Mouse (Mus musculus): Measurements from ENCODE around the gene Stip1.
"Not testable (repeated sequence)": the region's sequence is repeated elsewhere in the genome, so short reads cannot be mapped to it uniquely, and the experiment has no call there.

Gene Stip1

DNA sequence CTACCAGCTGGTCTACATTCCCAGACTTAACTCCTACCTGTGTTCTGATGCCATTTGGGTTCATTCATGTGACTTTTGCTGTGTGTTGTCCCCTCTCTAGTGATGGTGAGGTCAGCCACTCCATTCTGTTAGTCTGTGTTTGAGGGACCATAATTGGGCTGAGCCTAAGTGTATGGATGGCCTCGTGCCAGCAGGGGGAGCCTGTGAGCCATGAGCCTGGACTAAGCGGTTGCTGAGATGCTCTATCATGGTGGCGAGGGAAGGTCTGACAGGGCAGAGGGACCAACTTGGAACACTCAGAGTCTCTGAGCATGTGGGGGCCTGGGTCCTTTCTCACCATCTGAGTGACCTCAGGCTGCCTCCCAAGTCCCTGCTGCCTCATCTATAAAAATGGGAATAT lies 24.8 kb upstream of the Stip1 start:
- peak; percentile 92 for DNase-seq

- no peak for DNase-seq
Observed at GRCm38 (mm10) chr19:7062916-7063315, 23.1 kb upstream of the Stip1 start.

GRCm38 (mm10) chr19:7062110-7062509 lies 22.3 kb upstream of the Stip1 start:
- no peak for DNase-seq

- no peak for DNase-seq
Observed at GRCm38 (mm10) chr19:7058541-7058940, 18.8 kb upstream of the Stip1 start.

DNA sequence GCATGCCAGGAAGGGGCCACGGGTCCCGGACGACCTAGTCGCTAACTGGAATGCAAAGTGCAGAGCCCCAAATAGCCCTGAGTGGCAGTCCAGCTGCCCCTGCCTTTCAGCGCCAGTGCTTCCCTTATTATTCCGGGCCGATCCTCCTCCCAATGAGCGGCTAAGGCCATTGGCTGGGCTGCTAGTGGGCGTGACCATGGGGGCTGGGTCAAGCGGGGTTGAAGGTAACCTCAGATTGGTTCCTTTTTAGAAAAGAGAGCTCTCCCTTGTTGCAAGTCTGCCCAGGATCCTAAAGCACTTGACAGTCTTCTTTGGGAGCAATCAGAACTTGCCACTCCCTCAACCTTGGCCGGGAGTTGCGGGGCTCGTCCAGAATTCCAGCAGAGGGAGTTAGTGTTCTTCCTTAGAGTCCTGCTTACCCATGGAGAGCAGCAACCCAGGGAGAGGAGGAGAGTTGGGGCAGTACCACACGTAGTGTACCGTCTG lies 18.0 kb upstream of the Stip1 start:
- DNase-seq, result peak; percentile 89

GRCm38 (mm10) chr19:7057126-7057721 lies 17.5 kb upstream of the Stip1 start:
- DNase-seq, result peak; percentile 84

- DNase-seq, result peak; percentile 85
Observed at GRCm38 (mm10) chr19:7056248-7057087, 16.7 kb upstream of the Stip1 start, which contains the start of gene Macrod1. Macrod1 (plus strand) TSS chr19:7056810.

DNA sequence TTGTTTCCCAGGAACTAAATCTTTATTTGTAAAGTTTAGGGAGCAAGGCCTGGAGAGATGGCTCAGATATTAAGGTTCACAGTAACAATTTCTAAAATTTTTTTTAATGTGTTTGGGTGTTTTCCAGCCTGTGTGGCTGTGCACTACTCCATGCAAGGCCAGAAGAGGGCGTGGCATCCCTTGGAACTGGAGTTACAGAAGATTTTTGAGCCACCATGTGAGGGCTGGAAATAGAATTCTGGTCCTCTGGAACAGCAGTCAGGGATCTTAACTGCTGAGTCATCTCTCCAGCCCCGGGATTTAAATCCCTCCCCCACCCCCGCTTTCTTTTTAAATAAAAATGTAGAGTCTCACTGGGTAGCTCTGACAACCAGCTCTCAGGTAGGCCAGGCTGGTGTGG lies 15.4 kb upstream of the Stip1 start:
- DNase-seq, result no peak

DNA sequence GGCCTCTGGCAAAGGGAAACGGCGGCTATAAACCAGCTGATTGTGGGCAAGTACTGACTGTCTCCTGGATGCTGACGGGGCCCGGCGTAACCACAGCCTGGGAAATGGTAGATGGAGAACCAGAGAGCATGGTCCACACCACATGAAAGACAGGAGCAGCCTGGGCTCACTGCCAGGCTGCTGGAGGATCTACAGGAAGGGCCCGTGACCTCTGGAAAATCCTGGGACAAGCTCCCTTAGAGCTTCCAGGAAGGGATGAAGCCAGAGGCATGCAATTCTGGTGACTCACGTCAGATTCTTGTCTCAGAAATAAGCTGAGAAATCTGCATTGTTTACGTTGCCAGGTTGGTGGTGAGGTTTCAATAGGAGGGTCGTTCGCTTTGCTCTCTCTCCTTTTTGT lies 15.0 kb upstream of the Stip1 start:
- peak; percentile 74 for DNase-seq

- not testable (repeated sequence) for DNase-seq
Observed at GRCm38 (mm10) chr19:7053382-7053781, 13.6 kb upstream of the Stip1 start.

DNA sequence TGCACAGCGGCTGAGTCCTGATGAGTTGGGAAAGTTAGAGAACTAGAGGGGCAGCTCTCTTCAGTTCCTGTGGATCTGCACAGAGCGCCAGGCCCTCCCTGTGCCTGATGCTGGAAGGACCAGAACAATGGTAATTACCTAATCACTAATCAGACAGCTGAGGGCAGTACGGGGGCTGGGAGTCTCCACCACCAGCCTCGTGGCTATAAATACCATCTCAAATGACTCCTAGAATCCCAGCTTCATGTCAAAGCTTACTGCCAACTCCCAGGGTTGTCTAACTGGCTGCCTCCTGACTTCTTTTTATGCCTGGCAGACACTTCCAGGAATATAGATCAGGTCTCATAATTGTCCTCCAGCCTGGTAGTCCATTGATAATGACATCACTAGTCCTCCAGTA lies 4.9 kb upstream of the Stip1 start:
- no peak for DNase-seq

GRCm38 (mm10) chr19:7044279-7044678 lies 4.5 kb upstream of the Stip1 start:
- no peak for DNase-seq

- no peak for DNase-seq
Observed at GRCm38 (mm10) chr19:7041171-7041570, 1.4 kb upstream of the Stip1 start.

- no peak for DNase-seq
Observed at GRCm38 (mm10) chr19:7040637-7041130, 917 bp upstream of the Stip1 start.

GRCm38 (mm10) chr19:7039088-7039720 lies 563 bp downstream of the Stip1 start:
- peak; percentile 77 for DNase-seq

- DNase-seq, result no peak
Observed at GRCm38 (mm10) chr19:7034006-7034405, 5.8 kb downstream of the Stip1 start.

DNA sequence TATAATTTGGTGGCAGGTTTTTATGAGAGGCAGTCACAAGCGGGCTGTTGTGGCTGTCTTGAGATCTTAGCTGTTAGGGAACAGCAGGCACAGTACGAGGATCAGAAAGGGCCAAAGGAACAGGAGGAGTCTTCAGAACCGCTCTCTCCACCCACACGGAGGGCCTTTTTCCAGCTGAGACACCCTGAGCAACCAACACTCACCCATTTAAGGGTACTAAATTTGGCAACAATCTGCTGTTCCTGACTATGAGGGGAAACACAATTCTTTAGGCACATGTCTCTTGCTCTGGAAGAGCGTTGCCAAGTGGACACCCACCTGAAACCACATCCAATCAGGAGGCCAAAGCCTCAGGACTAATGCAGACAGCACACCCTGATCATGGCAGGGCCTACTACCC lies 10.2 kb downstream of the Stip1 start:
- DNase-seq, result no peak

DNA sequence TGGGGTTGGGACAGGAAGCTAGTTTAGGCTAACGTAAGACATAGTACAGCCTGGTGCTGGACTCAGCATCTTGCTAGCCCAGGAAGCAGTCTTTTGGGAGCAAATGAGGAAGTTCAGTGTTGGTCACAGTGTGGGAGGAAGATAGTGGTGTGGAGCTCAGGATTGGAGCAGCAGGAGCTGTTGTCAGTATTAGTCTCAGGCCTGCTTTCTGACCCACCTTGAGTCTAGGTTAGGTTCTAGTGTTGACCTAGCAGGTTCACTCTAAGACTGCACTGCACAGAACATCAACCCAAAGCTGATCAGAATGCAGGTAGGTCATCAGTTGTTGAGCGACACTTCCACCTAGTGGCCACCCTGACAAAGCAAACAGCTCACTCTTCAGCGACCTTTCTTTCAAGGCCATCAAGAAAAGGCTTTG lies 19.5 kb downstream of the Stip1 start:
- DNase-seq, result peak; percentile 75

DNA sequence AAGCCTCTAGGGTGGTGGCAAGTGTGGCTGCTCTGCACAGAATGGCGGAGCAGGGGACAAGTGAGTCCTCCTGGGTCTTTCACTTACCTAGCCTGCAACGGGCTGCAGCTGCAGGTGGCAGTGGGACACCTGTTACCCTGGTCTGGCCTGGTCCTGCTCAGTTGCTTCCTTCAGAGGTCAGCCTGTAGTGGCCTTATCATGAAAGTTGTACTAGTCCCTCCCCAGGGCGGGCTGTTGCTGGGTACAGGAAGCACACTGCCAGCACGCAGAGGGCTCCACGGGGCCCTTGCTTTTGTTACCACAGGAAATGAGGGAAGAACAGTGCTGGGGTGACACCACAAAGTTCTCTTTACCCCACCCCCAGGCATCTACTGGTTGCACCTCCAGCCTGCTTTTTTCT lies 20.6 kb downstream of the Stip1 start, which contains the start of gene Fermt3:
Fermt3 (minus strand) TSS at position 279 of the 400 bp plus-strand sequence.
- DNase-seq, result peak; percentile 44

DNA sequence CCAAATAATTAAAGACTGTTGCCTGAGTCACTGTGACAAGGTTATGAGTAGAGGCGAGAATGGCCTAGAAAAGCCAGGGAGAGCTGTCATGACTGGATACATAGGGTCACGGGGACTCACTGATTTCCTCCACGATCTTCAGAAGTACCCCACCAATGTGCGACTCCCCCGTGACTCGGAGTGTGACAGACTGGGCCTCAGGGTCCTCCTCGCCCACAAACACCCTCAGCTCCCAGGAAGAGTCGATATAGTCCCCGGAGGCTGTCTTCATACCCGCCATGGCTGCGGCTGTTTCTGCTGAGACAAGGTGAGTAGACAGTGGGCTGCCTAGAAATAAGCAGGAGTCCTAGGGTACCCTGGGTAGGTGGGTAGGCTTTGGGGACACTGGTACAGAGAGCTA lies 21.2 kb downstream of the Stip1 start:
- no peak for DNase-seq

DNA sequence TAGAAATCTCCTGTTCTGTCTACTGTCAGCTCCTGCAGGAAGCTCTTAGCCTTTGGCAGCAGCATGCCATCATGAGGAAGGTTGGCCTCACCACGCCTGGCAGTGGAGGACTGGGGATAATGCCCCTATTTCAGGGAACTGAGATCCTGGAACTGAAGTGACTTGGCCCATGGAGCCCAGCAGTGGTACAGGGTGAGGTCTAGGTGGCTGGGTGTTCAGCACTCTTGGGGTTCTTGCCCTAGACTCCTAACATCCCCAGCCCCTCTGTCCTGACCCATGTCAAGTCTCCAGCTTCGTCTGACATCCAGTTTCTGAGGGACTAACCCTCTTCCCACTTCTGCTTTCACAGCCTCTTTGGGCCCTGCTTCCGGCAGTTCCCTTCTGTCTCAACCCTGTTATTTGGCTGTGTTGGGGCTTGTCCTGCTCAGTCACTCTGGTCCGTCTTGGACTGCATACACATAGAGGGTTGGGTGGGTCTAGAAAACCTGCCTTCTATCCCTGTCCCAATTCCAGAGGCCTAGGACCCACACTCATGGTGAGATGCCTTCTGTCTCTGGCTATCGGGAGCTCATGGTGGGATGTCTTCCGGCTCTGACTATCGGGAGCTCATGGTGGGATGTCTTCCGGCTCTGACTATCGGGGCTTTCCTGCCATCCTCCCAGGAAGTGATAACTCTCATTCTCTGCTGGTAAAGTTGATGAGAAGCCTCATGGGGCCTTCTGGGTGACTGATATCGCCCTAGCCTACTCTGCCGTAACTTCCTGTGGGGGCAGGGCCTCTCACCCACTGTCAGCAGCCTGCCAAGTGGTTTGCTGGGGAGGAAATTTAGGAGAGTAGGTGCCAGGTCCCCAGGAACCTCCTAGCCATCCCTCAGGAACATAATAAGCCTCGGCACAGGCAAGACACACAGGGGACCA lies 22.0 kb downstream of the Stip1 start:
- no peak for DNase-seq

DNA sequence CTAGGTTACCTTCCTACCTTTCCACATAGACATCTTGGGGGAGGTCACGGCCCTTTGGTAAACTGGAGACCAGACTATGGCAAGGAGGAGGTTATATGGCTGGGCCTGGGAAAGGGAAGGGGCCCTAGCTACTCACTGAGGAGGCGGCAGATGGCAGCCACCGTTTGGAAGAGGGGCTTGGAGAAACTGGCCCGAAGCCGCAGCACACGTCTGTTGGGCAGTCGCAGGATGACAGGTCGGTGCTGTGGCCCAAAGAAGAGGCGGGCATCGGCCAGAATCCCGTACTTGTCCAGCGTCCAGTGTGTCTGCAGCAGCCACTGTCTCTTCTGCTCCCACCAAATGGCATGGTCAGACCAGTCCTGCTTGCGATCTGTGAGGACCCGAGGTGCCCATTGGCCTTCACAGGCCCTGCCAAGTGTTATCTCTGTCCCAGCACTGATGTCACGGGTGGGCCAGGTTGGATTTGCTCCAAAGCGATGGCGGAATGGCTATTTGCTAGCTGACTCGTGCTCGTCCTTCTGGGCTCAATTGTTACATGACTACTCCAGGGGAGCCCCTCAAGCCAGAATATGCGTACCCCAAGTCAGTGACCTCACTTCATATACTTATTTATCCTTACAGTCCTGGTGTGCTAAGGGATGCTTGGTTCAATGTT lies 25.2 kb downstream of the Stip1 start:
- no peak for DNase-seq

Measured in kidney, postnatal 10 days (tissue).